Mouse (Mus musculus) lung, embryonic 15.5 days (tissue): ENCODE results near the gene Arhgef3. TPM values are rescaled to one million over a fixed set of nuclear protein-coding genes. Genes with fewer than 3 reads are reported as not detected.

Source experiments
- ATAC-seq: fragments of 200-750 bp; cut with Nextera tagmentation; 2 replicates; pipeline ENCODE4 v1.8.0; 2017; ENCODE audit warnings: moderate number of reproducible peaks, borderline replicate concordance; ENCODE audit not compliant: low FRiP score, low TSS enrichment; ENCODE audit errors: extremely low read depth
- H3K27ac ChIP-seq: fragments of 300-500 bp; sonication (generic); 2 replicates; pipeline ENCODE4 v1.5.1; 2015; ENCODE audit warnings: moderate library complexity, mild to moderate bottlenecking, inconsistent platforms
- H3K27me3 ChIP-seq: fragments of 300-500 bp; sonication (generic); 2 replicates; pipeline ENCODE4 v1.6.1; 2015; ENCODE audit warnings: inconsistent platforms
- H3K36me3 ChIP-seq: fragments of 300-500 bp; sonication (generic); 2 replicates; pipeline ENCODE4 v1.6.1; 2015; ENCODE audit warnings: inconsistent platforms
- H3K4me1 ChIP-seq: fragments of 300-500 bp; sonication (generic); 2 replicates; pipeline ENCODE4 v1.6.1; 2015; ENCODE audit warnings: inconsistent platforms
- H3K4me2 ChIP-seq: fragments of 300-500 bp; sonication (generic); 2 replicates; pipeline ENCODE4 v1.6.1; 2015; ENCODE audit warnings: inconsistent platforms, mild to moderate bottlenecking, moderate library complexity
- H3K4me3 ChIP-seq: fragments of 300-500 bp; sonication (generic); 2 replicates; pipeline ENCODE4 v1.5.1; 2015; ENCODE audit warnings: mild to moderate bottlenecking, inconsistent platforms
- H3K9ac ChIP-seq: fragments of 300-500 bp; sonication (generic); 2 replicates; pipeline ENCODE4 v1.6.1; 2015; ENCODE audit warnings: inconsistent platforms
- H3K9me3 ChIP-seq: fragments of 300-500 bp; sonication (generic); 2 replicates; pipeline ENCODE4 v1.6.1; 2016; ENCODE audit warnings: inconsistent platforms
- WGBS: fragments of 180-500 bp; shearing (Covaris S2); methylation state at CpG from one replicate; pipeline ENCODE4 v1.1.7; 2015; 5-methylcytosine and 5-hydroxymethylcytosine counted together
- polyA plus RNA-seq: library from polyadenylated mRNA; unstranded; fragments of >200 nt; fragmentation: Nextera tagmentation; extraction: Ambion mirVana; gene quantifications from 2 replicates; pipeline ENCODE4 v1.2.1, GENCODE M21; 2015

Arhgef3 gene
- polyA plus RNA-seq, 1 experiment from 2014 or later = 10.9 TPM

DNA sequence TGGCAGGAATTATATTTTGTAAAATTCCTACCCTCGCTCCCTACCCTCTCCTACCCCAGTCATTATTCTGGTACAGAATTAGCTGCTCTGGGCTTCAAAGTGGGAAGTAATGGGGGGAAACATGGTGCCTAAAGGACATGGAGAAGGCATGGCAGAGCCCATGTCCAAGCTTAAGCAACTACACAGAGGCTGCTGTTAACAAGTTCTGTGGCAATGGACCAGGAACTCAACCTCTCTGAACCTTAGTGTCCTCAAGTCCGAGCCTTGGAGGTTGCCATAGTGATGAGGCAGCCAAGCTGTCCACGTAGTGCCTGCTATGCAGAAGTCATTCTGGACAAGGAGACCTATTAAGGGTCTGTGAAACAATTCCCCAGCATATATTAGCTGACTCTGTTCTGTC is 111.6 kb downstream of the Arhgef3 start:
- H3K36me3 ChIP-seq = no peaks in the 10 kb centered on the region
- WGBS = 67% methylated on average over 3 of the region's 3 CpGs
- no peaks in the 10 kb centered on the region for H3K9me3 ChIP-seq
- no peak overlapping the region for H3K4me3 ChIP-seq
- H3K27me3 ChIP-seq = no peaks in the 10 kb centered on the region
- ATAC-seq = no peak
- no peak overlapping the region for H3K4me2 ChIP-seq
- H3K27ac ChIP-seq = no peak overlapping the region
- no peak overlapping the region for H3K9ac ChIP-seq
- peaks cover 11% of the 10 kb centered on the region for H3K4me1 ChIP-seq

DNA sequence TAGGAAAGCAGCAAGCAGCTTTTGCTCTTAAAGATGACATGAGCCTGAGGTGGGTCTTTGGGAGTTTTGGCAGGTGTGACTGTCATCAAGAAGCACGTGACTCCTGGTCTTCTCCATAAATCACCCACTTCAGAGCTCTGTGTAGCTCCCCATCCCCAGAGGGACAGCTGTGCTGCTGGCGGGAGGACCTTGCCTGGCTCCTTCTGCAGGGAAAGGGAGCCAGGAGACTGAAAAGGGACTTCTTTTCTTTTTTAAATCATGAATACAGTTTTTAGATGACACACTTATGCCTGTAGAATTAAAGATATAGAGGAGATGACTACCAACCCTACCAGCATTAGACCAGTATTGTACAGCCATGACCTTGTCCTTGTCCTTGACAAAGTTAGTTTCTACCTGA is 113.6 kb downstream of the Arhgef3 start:
- Histone ChIP-seq H3K4me1 (peaks cover 11% of the 10 kb centered on the region), H3K27ac (no peak overlapping the region), H3K9me3 (no peaks in the 10 kb centered on the region), H3K4me3 (no peak overlapping the region), H3K27me3 (no peaks in the 10 kb centered on the region), H3K4me2 (no peak overlapping the region), H3K9ac (no peak overlapping the region), H3K36me3 (no peaks in the 10 kb centered on the region)
- no peak for ATAC-seq
- 60% methylated on average over 2 of the region's 2 CpGs for WGBS

DNA sequence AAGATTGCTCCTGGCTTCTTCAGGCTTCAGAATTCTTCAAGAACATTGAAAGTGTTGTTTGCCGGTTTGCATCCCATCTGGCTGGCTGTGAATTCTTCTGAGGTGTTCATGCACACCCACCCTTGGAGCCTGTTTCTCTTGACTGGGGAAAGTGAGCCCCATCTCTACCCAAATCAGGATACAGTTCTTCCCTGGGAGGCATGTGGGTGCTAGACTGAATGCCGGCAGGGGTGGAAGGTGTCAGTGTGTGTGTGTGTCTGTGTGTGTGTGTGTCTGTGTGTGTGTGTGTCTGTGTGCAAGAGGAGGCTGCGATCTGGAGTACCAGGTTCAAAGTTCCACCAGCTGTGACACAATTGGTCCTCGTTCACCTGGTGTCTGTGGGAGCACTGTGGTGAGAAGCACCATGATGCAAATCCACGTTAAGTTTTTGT is 114.3 kb downstream of the Arhgef3 start:
- Histone ChIP-seq H3K4me3 (no peak overlapping the region), H3K4me1 (peaks cover 11% of the 10 kb centered on the region), H3K9ac (no peak overlapping the region), H3K4me2 (no peak overlapping the region), H3K27me3 (no peaks in the 10 kb centered on the region), H3K27ac (no peak overlapping the region), H3K36me3 (no peaks in the 10 kb centered on the region), H3K9me3 (no peaks in the 10 kb centered on the region)
- no peak for ATAC-seq
- 69% methylated on average over 5 of the region's 5 CpGs for WGBS

DNA sequence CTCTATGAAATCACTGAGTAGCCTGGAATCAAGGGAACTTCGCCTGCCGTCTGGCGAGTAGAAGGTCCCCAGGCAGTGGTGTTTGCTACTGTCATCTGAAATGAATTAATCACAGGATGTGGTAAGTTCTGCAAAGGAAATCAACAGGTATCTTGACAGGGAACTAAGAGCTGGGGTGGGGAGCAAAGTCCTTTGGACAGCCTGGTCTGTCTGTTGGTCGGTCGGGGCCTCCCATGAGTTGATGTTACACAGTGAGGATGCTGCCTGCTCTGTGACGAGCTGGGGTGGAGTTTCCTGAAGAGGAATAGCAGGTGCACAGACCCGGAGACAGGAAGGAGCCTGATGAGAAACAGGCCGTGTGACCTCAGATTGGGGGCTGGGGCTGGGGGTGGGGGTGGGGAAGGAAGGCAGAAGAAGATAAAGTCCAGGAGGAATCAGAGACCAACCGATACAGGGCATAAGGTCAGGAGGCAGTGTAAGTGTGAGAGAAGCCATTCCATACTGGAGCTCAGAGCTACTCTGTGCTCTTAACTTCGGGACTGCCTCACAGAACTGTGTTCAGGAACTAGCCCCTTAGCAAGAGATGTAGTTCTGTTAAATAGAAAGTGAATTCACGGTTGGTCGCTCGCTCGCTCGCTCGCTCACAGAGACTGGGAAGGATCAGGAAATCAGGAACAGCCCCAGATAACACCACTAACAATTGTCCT is 114.9 kb downstream of the Arhgef3 start:
- Histone ChIP-seq H3K27me3 (no peaks in the 10 kb centered on the region), H3K27ac (peak overlapping the region; percentile 58), H3K4me1 (peaks cover 11% of the 10 kb centered on the region), H3K9ac (no peak overlapping the region), H3K4me2 (no peak overlapping the region), H3K9me3 (no peaks in the 10 kb centered on the region), H3K36me3 (no peaks in the 10 kb centered on the region), H3K4me3 (no peak overlapping the region)
- no peak for ATAC-seq
- whole genome bisulfite sequencing = 38% methylated on average over 16 of the region's 16 CpGs

DNA sequence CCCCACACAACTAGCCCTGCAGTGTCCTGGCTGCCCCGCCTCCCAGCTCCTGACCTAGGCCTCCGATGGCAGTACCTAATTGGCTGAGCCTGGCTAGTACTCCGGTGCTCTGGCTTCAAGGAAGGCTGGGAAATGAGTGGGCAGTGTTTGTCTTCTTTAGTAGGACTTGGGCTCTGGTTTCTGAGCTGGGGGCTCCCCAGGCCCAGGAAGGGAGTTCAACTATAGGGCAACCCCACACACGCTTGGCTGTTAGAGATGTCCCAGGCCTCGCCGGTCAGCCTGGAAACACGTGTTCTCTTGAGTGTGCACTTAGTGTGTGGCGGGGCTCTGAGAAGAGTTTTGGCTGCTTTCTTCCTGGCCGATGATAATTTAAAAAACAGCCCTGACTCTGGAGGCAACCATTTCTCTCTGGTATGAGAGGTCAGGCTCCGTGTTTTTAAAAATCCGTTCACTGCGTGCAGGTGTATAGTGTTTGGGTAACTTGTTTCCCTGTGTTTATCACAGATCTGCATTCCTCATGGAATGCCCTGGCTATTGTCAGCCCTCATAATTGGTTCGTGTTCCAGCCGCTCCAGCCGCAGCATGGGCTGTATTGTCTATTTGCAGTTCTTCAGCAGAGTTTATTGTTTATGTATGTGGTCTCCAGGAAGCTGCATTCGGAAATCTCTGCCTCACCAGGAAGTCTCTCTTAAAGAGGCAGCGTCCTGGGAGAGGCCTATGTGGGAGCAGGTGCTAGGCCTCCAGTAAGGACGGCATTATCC is 115.7 kb downstream of the Arhgef3 start:
- ATAC-seq = peak; percentile 58
- H3K36me3 ChIP-seq = no peaks in the 10 kb centered on the region
- H3K9ac ChIP-seq = no peak overlapping the region
- WGBS = 17% methylated on average over 18 of the region's 18 CpGs
- H3K27me3 ChIP-seq = no peaks in the 10 kb centered on the region
- H3K4me2 ChIP-seq = peak overlapping the region; percentile 7; the same call in 1 of the 2 replicates
- H3K4me3 ChIP-seq = no peak overlapping the region
- H3K27ac ChIP-seq = peak overlapping the region; percentile 58
- no peaks in the 10 kb centered on the region for H3K9me3 ChIP-seq
- H3K4me1 ChIP-seq = peaks cover 14% of the 10 kb centered on the region

DNA sequence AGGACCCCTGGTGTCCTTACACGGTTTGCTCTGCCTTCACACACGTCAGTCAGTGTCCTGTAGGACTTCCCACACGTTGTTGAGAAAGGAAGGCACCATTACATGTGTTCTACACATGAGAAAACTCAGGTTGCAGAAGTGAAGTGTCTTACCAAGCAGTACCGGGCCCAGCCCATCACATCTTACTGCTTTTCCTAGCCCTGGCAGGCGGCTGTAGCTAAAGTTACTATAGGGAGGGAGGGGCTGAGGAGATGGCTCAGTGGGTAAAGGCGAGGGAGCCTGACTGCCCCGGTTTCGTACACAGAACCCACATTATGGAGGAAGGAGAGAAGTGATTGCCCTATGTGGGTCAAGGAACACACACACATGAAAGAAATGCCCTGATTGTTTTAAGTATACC is 116.8 kb downstream of the Arhgef3 start:
- Histone ChIP-seq H3K27ac (no peak overlapping the region), H3K9me3 (no peaks in the 10 kb centered on the region), H3K9ac (no peak overlapping the region), H3K4me2 (no peak overlapping the region), H3K4me1 (peaks cover 17% of the 10 kb centered on the region), H3K36me3 (no peaks in the 10 kb centered on the region), H3K4me3 (no peak overlapping the region), H3K27me3 (no peaks in the 10 kb centered on the region)
- WGBS = 72% methylated on average over 8 of the region's 8 CpGs
- no peak for ATAC-seq

DNA sequence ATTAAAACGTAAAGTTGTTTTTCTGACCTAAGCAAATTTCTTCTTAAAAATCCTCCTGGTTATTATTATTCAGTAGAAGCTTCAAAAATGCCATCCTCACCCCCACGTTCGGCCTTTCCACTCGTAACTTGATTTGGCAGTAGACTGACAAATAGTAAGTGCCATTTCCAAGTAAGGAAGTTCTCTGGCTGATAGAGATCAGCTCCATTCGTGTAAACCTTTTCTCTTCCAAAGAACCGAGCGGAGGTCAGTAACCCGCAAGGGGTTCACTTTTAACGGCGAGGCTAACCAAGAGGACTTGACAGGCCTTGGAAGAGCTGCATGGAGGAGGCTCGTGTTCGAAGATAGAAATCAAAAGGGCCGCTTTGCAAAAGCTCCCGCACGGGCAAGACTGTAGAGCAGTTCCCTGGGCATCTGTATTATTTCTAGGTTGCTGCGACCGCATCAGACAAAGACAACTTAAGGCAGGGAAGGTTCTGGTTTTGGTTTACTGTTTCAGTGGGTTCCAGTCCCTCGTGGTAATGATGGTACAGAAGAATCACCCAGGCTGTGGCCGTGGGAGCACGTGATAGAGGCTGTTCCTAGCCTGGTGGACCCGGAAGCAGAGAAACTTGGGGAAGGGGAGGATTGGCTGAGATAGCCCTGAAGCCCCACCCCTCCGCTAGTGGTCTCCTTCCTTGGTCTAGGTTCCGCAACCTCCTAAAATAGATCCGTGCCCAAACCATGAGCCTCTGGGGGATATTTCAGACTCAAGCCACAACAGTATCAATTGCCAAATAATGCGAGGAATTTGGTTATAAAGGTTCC is 117.5 kb downstream of the Arhgef3 start:
- 80% methylated on average over 25 of the region's 25 CpGs for WGBS
- no peaks in the 10 kb centered on the region for H3K27me3 ChIP-seq
- no peak overlapping the region for H3K4me2 ChIP-seq
- H3K9ac ChIP-seq = no peak overlapping the region
- no peak overlapping the region for H3K4me3 ChIP-seq
- H3K4me1 ChIP-seq = peaks cover 17% of the 10 kb centered on the region
- H3K27ac ChIP-seq = no peak overlapping the region
- ATAC-seq = no peak
- no peaks in the 10 kb centered on the region for H3K9me3 ChIP-seq
- H3K36me3 ChIP-seq = no peaks in the 10 kb centered on the region

DNA sequence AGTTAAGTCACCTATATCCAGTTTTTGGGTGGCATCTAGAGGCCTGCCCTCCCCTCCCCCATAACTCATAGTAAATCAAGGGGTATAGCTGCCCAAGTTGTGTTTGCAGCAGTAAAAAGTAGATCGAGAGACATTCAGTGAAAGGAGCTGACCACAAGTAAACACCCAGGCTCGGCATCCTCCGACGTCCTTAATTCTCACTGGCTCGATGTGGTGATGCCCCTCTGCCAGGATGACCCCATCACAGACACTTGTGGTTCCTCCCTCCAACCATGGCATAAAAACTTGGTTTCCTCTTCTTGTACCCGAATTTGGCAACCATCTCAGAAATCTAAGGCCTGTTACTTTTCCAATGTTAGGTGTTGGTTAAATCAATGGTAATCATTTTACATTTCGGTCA is 118.4 kb downstream of the Arhgef3 start:
- Histone ChIP-seq H3K4me3 (no peak overlapping the region), H3K4me1 (peaks cover 19% of the 10 kb centered on the region), H3K36me3 (no peaks in the 10 kb centered on the region), H3K27ac (no peak overlapping the region), H3K27me3 (no peaks in the 10 kb centered on the region), H3K9ac (no peak overlapping the region), H3K9me3 (no peaks in the 10 kb centered on the region), H3K4me2 (no peak overlapping the region)
- ATAC-seq = no peak
- WGBS = 86% methylated on average over 7 of the region's 7 CpGs

DNA sequence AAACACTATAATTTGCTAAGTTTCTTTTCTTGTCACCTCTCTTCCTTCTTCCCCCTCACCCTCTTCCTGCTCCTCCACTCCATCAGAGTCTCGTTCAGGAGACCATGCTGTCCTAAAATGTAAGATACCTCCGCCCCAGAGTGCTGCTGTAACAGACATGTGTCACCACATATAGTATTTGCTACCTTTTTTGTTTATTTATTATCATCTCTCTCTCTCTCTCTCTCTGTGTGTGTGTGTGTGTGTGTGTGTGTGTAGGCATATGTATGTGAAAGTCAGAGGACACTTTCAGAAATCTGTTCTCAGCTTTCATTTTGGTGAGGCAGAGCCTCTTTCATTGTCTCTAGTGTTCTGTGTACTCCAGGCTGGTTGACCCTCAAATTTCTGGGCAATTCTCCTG is 119.0 kb downstream of the Arhgef3 start:
- Histone ChIP-seq H3K27me3 (no peaks in the 10 kb centered on the region), H3K27ac (no peak overlapping the region), H3K9ac (no peak overlapping the region), H3K4me1 (peaks cover 19% of the 10 kb centered on the region), H3K9me3 (no peaks in the 10 kb centered on the region), H3K36me3 (no peaks in the 10 kb centered on the region), H3K4me2 (no peak overlapping the region), H3K4me3 (no peak overlapping the region)
- 60% methylated on average over 2 of the region's 2 CpGs for WGBS
- ATAC-seq = no peak

DNA sequence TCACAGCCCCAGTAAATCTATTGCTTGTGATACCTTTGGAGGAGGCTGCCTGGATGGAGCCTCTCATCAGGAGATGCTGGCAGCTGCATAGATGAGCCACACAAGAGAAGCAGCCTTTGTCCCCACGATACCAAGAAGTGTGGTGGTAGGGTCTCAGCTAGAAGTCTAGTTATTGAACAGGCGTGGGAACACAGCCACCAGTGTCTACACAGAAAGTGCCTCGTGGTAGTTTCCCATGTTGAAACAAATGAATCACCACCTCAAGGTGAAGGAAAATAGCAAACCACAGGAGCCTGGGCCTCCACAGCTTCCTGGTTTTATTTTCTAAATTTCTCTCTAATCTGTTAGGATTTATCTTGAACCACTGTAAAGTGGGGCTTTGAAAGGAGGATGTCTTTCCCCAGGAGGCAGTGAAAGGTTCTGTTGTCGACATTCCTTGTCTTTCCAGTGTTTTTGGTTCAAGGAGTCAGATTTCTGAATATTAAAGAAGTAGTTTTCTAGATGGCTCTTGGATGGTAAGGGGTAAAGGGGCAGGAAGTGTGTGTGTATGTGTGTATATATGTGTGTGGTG is 119.7 kb downstream of the Arhgef3 start:
- no peak overlapping the region for H3K4me3 ChIP-seq
- no peak overlapping the region for H3K9ac ChIP-seq
- no peaks in the 10 kb centered on the region for H3K9me3 ChIP-seq
- H3K4me1 ChIP-seq = peaks cover 19% of the 10 kb centered on the region
- ATAC-seq = no peak
- H3K27me3 ChIP-seq = no peaks in the 10 kb centered on the region
- H3K36me3 ChIP-seq = no peaks in the 10 kb centered on the region
- WGBS = 65% methylated on average over 4 of the region's 4 CpGs
- H3K27ac ChIP-seq = no peak overlapping the region
- no peak overlapping the region for H3K4me2 ChIP-seq

DNA sequence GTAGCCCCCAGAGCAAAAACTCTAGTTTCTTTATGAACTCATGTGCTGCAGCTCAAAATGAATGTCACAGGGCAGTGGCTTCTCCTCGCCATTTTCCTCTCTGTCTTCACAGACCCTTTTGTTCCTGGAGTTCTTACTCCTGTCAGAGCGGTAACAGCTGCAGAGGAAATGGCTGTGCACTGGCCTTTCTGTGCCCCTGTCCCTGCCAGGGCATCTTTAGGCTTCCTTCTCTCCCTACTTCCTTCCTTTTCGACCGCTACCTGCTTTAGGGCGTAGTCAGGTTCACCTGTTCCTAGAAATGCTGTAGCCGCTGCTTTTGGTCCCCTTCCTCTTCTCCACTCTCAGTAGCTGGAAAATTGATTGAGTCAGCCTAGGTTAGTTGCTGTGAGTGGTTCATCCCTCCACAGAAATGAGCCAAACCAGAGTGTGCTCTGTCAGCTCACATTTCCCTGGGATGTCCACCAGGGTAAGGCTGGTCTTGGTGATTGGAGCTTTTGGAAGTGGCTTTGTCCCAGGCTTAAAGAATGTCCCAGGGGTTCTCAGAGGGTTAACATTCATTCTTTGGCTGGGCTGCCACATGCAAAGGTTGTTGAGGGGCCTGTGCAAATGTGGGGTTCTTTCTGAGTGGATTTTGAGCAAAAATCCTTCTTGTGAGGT is 121.3 kb downstream of the Arhgef3 start:
- Histone ChIP-seq H3K9ac (no peak overlapping the region), H3K36me3 (no peaks in the 10 kb centered on the region), H3K4me3 (no peak overlapping the region), H3K9me3 (no peaks in the 10 kb centered on the region), H3K27ac (peak overlapping the region; percentile 25; the same call in 1 of the 2 replicates), H3K4me1 (peaks cover 9% of the 10 kb centered on the region), H3K27me3 (no peaks in the 10 kb centered on the region), H3K4me2 (no peak overlapping the region)
- 72% methylated on average over 6 of the region's 6 CpGs for WGBS
- no peak for ATAC-seq
